Mouse (Mus musculus): ENCODE data around the gene Gimap4. TPM values are rescaled to one million over a fixed set of nuclear protein-coding genes. Genes with fewer than 3 reads are reported as not detected.

The Gimap4 gene
- 51.4 and 59.1 TPM in 2 replicates for total RNA-seq (2021)
- long read RNA-seq, transcript Gimap4-202 (3 exons, 1,804 nt): major isoform, 14 of 20 reads
- long read RNA-seq, partial matches to known transcripts: 2 of 20 reads
- long read RNA-seq, other reads (novel, unspliced or antisense): 4 of 20 reads

- no peak for DNase-seq
Observed at GRCm38 (mm10) chr6:48684319-48684718, at the start of gene Gimap4. Gene Gimap4, plus strand, starts transcription at chr6:48684549.

GRCm38 (mm10) chr6:48635105-48635504 lies 49.2 kb upstream of the Gimap4 start:
- DNase-seq: no peak

- no peak for DNase-seq
Observed at GRCm38 (mm10) chr6:48636515-48636914, 47.8 kb upstream of the Gimap4 start.

GRCm38 (mm10) chr6:48637811-48638500 lies 46.4 kb upstream of the Gimap4 start:
- DNase-seq: no peak

GRCm38 (mm10) chr6:48638553-48638952 lies 45.8 kb upstream of the Gimap4 start:
- DNase-seq: no peak

- no peak for DNase-seq
Observed at GRCm38 (mm10) chr6:48641391-48641790, 43.0 kb upstream of the Gimap4 start.

GRCm38 (mm10) chr6:48642764-48643292 lies 41.5 kb upstream of the Gimap4 start:
- no peak for DNase-seq

GRCm38 (mm10) chr6:48645660-48646308 lies 38.6 kb upstream of the Gimap4 start:
- peak; percentile 69 for DNase-seq

- no peak for DNase-seq
Observed at GRCm38 (mm10) chr6:48646309-48646690, 38.0 kb upstream of the Gimap4 start.

GRCm38 (mm10) chr6:48646995-48647394 lies 37.4 kb upstream of the Gimap4 start, which contains the start of gene Gimap8:
Gene Gimap8, plus strand, starts transcription at chr6:48647234.
- no peak for DNase-seq

GRCm38 (mm10) chr6:48647611-48648010 lies 36.7 kb upstream of the Gimap4 start:
- DNase-seq: no peak

GRCm38 (mm10) chr6:48648779-48649178 lies 35.6 kb upstream of the Gimap4 start:
- DNase-seq: no peak

GRCm38 (mm10) chr6:48650041-48650440 lies 34.3 kb upstream of the Gimap4 start:
- DNase-seq: no peak

GRCm38 (mm10) chr6:48658721-48659120 lies 25.6 kb upstream of the Gimap4 start:
- no peak for DNase-seq

GRCm38 (mm10) chr6:48664750-48665149 lies 19.6 kb upstream of the Gimap4 start:
- DNase-seq: no peak

- DNase-seq: no peak
Observed at GRCm38 (mm10) chr6:48665471-48665870, 18.9 kb upstream of the Gimap4 start.

GRCm38 (mm10) chr6:48666159-48666586 lies 18.2 kb upstream of the Gimap4 start:
- DNase-seq: no peak

- no peak for DNase-seq
Observed at GRCm38 (mm10) chr6:48668022-48668421, 16.3 kb upstream of the Gimap4 start.

- DNase-seq: no peak
Observed at GRCm38 (mm10) chr6:48669446-48669969, 14.8 kb upstream of the Gimap4 start.

- DNase-seq: no peak
Observed at GRCm38 (mm10) chr6:48674291-48675058, 9.9 kb upstream of the Gimap4 start.

GRCm38 (mm10) chr6:48675400-48675930 lies 8.9 kb upstream of the Gimap4 start:
- DNase-seq: no peak

All from adrenal gland, postnatal 25 days (tissue).